Mouse (Mus musculus): ENCODE results near the gene Zfp94. TPM values are rescaled to one million over a fixed set of nuclear protein-coding genes. Genes with fewer than 3 reads are reported as not detected.

The Zfp94 gene
- total RNA-seq, 2 experiments from 2014 or later = 1.7 to 2.1 TPM

DNA sequence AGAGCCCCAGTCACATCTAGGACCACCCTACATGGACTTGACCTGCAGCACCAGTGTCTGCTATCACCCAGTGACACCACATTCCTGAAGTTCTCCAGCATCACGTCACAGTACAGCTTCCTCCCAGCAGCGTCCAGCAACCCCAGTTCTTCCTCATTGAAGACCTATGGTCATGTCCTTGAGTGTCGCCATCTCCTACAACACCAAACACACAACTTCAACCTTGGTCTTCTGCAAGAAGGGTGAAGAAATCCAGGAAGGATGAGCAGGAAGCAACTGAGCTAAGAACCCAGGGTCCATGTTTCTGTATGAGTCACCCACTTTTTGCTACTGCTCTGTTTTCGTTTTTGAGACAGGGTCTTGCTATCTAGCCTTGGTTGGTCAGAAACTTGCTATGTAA is 6.1 kb upstream of the Zfp94 start:
- intact Hi-C loops (cut with DNase I) = no loop called here
- DNase-seq = no peak

DNA sequence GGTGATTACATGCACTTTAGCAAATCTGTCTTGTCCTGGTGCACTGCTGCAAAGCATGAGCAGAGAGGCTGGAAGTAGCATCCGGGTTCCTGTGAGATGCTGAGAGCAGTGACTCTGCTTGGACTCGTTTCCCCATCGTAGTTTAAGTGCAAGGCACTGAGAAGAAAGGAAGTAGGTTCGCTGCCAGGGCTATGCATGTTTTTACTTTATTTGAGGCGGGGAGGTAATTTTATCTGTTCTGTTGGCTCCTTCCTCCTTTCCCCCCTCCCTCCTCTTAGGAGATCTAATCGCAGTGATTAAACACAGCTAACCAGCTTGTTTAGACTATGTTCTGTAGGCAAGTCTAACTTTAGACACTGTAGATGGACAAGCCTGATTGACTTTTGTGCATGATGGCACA is 2.5 kb upstream of the Zfp94 start:
- intact Hi-C loops (cut with DNase I) = loop anchor here (5.0 to 10.0 kb wide), 2 partner anchors 83 to 184 kb away; partner anchors contain the start of gene Zfp235
- DNase-seq = no peak

DNA sequence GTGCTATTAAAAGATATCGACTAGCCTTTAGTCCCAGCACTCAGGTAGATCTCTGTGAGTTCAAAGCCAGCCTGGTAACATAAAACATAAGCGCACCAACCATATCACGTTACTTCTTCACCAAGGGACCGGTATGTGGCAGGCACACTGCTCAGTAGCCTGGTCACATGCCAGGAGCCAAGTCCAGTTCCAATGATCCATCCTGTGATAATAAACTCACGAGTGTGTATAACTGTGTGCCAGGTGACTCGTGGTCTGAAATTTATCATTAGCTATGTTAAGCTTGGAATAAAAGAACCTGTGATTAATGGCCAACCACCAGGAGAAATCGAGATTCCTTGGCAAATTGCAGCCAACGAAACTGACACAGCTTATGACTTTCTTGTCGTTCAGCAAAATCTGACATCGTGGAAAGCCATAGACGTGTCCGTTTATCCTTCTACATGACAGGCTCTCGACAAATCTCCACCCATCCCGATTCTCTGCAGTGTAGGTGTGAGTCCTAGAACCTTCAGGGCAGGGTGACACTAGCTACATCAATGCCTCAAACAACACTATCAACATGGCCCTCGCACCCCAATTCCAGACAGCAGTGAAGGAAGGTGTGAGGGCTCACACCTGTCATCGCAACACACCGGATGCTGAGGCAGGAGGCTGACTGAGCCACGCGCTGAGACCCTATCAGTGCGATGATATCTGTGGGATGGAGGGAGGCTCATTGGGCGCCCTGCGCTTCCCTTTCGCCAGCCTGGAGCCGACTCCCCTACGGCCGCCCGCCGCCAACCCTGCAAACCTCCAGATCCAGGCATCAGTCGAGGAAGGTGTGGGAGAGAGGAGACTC is 520 bp downstream of the Zfp94 start:
- DNase-seq = no peak

DNA sequence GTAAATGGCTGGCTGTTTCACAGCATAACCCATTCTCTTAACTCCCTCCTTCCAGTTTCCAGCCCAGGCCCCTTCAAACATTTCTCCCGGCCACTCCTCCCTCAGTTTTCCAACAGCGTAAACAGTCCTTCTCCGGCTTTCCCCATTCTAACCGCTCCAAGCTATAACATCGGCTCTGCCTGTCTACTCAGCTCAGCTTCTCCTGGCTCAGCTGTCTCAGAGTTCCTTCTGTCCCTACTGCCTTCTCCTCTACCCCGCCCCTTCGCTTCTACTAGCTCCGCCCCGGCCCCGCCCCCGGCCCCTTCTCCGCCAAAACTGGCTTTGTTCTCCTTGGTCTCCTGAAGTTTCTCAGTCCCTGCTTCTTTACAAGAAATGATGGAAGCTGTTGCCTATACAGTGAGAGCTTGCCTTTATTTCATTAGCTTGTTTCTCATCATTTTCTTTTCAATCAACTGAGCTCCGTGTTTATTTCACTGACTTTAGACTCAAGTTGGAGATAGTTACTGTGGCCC is 15.6 kb downstream of the Zfp94 start, which contains the start of gene Zfp61:
Gene Zfp61 (minus strand): TSS at position 462 of the 512 bp plus-strand sequence.
- intact Hi-C loops (cut with DNase I) = no loop called here
- peak; percentile 23 to 33 for DNase-seq

More for the DNA sequence above, 520 bp downstream of the Zfp94 start:
- intact Hi-C loops (cut with DNase I) = loop anchor here (5.0 to 10.0 kb wide), 2 partner anchors 86 to 181 kb away; partner anchors contain the start of gene Zfp235

DNA sequence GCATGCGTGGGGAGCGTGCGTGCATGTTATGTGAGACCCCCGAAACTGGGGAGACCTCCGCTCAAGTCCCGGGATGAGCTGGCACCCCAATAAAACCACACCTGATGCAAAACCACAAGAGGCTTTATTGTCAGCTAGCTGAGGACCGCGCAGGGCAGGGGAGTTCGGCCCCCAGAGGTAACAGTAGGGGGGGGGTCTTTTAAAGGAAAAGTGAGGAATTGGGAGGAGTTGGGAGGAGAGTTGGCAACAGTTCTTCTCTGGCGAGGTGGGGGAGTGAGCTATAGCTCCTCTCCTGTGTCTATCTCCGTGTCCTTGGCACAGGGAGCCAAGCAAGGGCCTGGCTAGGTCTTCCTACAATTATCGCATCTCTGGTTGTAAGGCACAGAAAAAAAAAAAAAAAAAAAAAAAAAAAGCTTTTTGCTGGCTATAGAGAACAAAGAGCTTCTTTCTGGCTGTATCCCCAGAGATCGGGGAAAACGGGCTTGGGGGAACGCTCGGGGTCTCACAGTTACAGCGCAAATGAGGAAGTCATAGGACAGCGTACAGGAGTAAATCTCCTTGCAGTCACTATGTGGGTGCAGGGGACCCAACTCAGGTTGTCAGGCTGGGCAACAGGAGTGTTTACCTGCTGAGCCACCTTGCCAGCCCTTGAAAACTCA is 16.5 kb downstream of the Zfp94 start:
- DNase-seq = peak; percentile 4 to 9
- intact Hi-C loops (cut with DNase I) = loop anchor here (5.0 kb wide), 1 partner anchor 333 kb away; no protein-coding TSS in a partner anchor

DNA sequence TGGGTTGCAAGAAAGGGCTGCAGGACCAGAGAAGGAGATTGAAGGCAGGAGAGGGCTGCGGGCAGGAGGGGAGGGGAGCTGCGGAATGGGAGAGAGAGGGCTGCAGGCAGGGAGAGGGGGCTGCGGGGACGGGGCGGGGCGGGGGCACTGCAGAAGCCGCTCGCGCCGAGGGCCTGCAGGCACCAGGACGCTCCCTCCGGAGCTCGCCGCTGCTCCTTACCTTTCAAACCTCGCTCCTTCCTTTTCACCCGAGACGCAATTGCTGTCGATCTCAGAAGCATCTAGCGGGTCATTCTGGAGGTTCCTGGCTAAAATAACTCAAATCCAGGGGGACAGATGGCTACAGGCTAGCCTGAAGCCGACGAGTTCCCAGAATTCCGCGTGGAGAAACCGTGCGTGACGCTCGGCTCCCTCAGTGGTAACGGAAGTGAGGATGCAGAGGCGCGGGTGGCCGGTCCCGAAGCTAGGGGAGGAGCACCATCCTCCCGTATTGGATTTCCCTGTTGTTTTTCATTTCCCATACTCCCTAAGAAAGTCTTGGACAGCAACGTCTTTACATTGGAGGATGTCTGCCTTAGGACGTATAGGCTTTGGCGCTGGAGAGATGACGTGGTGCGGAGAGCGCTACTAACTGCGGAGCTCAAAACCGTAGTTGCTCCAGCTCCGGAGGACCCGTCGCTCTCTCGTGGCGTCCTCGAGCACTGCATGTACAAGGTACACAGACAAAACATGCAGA is 17.3 kb downstream of the Zfp94 start:
- DNase-seq = peak; percentile 64 to 76
- intact Hi-C loops (cut with DNase I) = loop anchor here (5.0 kb wide), 1 partner anchor 332 kb away; no protein-coding TSS in a partner anchor

DNA sequence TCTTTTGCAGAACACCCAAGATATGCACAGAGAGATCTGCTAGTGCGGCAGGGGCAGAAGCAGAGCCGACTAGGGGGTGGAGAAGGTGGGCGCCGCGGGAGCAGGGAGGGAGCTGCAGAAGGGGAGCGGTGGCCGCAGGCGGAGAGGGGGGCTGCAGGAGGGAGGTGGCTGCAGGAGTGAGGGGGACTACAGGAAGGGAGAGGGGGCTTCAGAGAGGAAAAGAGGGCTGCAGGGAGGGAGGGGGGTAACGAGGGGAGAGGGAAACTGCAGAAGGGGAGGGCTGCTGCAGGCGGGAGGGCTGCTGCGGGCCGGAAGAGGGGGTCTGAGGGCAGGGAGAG is 17.9 kb downstream of the Zfp94 start:
- DNase-seq = no peak
- intact Hi-C loops (cut with DNase I) = loop anchor here (5.0 kb wide), 1 partner anchor 331 kb away; no protein-coding TSS in a partner anchor

DNA sequence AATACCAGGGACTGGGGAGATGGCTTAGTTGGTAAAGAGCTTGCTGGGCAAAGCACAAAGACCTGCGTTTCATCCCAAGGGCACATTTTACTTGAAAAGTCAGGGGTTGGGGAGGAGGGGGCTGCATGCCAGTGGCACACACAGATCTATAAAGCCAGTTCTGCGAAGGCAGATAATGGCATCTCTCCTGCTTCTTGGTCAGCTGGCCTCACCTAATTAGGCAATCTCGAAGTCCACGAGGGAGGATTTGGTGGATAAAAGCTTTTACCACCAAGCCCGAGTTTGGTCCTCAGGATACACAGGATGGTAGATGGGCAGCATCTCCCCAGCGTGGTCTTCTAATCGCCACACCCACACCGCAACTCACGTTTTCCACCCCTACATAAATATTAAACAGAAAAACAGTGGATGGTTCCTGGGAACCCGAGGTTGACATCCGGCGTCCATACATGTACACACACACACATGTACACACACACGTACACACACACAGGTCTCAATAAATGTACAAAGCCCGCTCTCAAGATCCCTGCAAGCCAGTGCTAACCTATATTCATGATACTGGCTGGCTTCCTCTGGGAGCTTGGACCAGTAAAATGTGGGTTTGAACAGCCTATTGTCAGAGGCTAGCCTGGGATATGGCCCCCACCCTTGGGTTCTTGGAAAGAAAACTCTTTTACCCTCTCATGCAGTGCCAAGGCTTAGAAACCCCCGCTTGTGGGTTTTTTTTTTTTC is 18.9 kb downstream of the Zfp94 start:
- intact Hi-C loops (cut with DNase I) = loop anchor here (5.0 kb wide), 1 partner anchor 330 kb away; no protein-coding TSS in a partner anchor

DNA sequence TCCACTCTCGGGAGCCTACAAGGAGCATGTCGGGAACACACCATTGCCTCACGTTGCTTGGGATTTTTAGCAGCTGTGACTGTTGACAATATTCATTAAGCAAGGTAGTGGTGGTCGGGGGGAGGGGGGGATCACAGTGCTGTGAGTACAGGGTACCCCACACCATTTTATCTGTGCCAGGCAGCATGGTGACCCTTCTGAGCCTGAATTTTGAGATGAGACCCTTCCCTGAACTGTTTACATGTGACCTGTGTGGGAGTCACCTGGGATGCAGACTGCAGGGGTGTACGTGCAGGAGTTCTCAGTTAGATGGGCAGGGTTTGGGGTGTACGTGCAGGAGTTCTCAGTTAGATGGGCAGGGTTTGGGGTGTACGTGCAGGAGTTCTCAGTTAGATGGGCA is 20.1 kb downstream of the Zfp94 start:
- DNase-seq = no peak
- intact Hi-C loops (cut with DNase I) = loop anchor here (5.0 kb wide), 1 partner anchor 329 kb away; no protein-coding TSS in a partner anchor

More for the DNA sequence above, 18.9 kb downstream of the Zfp94 start:
- no peak for DNase-seq

DNA sequence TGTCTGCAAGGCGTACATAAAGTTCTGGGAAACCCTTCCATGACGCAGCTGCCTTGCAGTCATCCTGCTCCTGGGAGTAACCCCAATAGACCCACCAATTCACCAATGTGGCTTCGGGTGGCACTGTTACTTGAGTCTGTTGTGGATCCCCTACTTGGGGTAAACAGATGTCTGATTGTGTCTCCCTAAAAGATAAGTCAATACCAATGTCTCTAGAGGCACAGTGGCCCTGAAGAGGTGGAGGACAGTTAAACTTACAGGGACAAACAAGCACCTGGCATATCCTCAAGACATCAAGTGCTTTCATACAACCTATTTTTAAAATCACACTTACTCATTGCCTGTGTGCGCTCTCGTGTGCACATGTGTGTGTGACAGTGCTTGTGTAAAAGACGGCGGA is 21.1 kb downstream of the Zfp94 start:
- intact Hi-C loops (cut with DNase I) = loop anchor here (5.0 kb wide), 1 partner anchor 328 kb away; no protein-coding TSS in a partner anchor

DNA sequence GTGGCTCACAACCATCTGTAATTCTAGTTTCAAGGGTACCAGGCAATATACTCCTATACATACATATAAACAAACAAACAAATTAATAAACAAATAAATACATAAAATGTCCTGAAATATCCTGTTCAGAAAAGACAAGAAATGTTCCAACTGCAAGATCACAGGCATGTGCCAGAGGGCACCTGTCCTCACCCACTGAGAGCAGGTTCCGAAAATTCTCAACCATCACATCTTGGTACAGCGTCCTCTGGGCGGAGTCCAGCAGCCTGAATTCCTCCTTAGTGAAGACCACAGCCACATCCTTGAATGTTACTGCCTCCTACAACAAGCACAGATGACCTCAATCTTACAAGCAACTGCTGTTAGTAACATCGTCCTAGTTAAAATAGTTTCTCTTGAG is 21.7 kb downstream of the Zfp94 start:
- intact Hi-C loops (cut with DNase I) = loop anchor here (5.0 kb wide), 1 partner anchor 327 kb away; no protein-coding TSS in a partner anchor
- DNase-seq = no peak

More for the DNA sequence above, 21.1 kb downstream of the Zfp94 start:
- DNase-seq = no peak

DNA sequence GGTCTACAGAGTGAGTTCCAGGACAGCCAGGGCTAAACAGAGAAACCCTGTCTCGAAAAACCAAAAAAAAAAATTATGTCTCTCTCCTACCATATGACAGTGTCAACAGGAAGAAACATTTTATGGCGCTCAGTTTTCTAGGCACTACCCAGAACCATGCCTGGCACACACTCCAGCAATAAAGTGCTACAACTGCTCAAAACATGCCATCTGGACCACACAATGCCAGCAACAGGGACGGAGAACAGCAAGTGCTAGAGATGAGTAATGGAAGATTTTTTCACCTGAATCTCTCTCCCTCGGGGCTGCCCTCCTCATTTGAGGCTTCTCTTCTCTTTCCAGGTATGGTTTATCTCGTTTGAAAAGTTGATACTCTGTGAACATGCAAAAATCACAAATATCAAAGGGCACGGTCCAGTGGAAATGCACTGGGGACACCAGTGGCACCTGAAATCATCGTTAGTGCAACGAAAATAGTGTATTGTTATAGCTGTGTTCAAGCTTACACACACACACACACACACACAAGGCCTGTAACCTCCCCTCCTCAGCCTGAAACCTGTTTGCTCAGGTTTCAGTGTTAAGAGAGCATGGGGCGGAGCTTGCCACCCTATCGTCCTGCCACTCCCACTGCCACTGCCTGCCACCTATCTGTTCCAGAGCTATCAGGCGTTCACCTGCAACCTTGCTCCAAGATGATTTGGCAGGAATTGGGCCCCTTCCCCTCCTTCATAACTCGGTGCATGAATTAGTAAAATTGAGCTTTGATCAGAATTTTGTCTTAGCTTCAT is 23.2 kb downstream of the Zfp94 start:
- intact Hi-C loops (cut with DNase I) = no loop called here

DNA sequence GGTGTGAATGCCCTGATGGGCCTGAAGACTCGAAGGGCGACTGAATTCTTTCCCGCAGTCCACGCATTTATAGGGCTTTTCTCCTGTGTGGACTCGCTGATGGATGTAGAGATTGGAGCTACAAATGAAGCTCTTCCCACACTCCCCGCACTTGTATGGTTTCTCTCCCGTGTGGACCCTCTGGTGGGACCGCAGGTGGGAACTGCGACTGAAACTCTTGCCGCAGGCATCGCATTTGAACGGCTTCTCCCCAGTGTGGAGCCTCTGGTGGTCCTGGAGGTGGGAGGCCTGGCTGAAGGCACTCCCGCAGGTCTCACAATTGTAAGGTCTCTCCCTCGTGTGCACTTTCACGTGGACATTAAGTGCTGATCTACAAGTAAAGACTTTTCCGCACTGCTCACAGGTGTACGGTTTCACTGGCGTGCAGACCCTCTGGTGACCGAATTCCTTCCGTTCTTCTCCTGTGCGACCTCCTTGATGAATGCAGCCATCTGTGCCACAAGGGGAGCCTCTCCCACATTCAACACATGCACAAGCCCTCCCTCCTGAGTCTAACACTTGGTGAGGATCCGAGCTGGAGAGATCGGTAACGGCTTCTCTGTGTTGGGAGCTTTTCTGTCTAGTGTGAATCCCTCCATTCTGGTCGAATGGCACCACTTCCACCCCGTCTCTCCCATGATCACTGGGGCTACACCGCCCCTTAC is 24.9 kb downstream of the Zfp94 start:
- intact Hi-C loops (cut with DNase I) = no loop called here

More for the DNA sequence above, 23.2 kb downstream of the Zfp94 start:
- DNase-seq = no peak

DNA sequence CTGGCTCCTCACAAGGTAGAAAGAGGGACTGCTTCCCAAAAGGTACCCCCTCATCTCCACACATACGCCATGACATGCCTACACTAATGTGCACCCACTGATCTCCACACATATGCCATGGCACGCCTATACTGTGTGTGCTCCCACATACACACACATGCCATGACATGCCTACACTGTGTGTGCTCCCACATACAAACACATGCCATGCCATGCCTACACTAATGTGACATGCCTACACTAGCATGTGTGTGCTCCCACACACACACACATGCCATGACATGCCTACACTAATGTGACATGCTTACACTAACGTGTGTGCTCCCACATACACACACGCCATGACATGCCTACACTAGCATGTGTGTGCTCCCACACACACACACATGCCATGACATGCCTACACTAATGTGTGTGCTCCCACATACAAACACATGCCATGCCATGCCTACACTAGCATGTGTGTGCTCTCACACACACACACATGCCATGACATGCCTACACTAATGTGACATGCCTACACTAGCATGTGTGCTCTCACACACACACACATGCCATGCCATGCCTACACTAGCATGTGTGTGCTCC is 26.3 kb downstream of the Zfp94 start:
- intact Hi-C loops (cut with DNase I) = no loop called here
- DNase-seq = no peak

More for the DNA sequence above, 24.9 kb downstream of the Zfp94 start:
- no peak for DNase-seq

DNA sequence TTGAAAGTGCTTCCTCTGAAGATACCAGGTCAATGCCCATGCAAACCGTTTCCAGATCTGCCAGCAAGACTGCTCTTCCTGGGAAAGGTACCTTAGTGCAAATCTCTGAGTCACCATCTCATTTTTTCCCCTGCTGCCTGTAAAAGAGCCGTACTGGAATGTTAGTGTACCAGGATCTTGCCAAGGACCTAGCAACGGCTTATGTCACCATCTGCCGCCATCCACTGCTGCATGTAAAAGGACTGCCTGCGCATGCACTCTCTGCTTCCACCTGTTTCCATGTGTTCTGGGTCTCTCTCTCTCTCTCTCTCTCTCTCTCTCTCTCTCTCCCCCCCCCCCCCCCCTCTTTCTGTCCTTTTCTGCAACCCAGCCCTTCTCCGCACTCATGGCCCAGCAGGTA is 28.0 kb downstream of the Zfp94 start:
- intact Hi-C loops (cut with DNase I) = no loop called here
- DNase-seq = no peak

DNA sequence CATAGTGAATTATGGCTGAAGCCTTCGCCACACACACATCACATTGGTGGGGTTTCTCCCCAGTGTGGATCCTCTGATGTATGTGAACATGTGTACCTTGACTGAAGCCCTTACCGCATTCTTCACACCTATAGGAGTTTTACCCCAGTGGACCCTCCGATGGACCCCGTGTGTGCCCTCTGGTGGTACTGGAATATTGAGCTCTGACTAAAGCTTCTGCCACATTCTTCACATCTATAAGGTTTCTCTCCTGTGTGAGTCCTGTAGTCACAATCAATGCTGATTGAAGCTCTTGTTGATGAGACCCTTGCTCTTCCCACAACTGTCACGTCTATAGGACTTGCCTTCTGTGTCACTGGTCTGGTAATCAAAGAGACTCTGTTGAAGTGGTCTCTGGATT is 28.8 kb downstream of the Zfp94 start:
- intact Hi-C loops (cut with DNase I) = no loop called here
- no peak for DNase-seq

DNA sequence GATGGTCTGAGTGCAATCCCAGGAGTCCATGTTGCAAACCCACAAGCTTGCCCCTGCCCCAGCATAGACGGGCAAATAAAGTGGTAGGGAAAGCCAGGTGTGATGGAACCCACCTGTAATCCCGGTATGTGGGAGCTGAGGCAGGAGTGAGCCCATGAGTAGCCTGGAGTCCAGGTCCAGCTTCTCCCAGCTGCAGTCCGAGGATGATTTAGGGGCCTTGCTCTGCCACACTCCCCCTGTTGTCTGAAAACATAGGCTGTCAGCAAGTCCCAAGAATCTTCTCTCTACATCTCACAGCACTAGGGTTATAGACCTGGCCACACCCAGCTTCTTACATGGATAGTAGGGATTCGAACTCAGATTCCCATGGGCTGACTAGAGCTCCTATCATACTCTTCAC is 29.6 kb downstream of the Zfp94 start:
- intact Hi-C loops (cut with DNase I) = no loop called here
- no peak for DNase-seq

DNA sequence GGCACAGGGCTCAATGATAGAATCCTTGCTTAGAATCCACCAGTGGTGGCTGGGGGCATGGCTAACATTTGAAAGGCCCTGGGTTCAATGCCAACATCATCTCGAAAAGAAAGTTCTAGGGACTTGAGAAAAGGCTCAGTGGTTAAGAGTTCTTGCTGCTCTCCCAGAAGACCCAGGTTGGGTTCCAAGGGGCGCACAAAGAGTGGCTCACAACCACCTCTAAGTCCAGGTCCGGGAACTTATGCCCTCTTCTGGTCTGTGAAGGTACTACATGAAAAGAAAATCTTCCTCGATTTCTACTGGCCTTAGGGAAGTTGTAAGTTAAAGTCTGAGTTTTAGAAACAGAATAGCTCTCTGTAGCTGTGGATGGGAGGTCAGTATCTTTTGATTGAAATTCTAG is 30.4 kb downstream of the Zfp94 start:
- no peak for DNase-seq
- intact Hi-C loops (cut with DNase I) = no loop called here
